Mouse (Mus musculus) spleen, adult 2 months (tissue): ENCODE data around the gene Snd1. TPM values are rescaled to one million over a fixed set of nuclear protein-coding genes. Genes with fewer than 3 reads are reported as not detected.

Experiments
- DNase-seq, 2 experiments: peaks; one replicate each; pipeline versions ENCODE4 v3.0.0 to v3.0.0-alpha.2; 2012 to 2021; ENCODE audit warnings: low spot score in 2 of 2, low read depth in 1 of 2
- H3K27ac ChIP-seq: fragments of 200-500 bp; 2 replicates; pipeline ENCODE4 v1.5.1; 2012; ENCODE audit warnings: low read length, inconsistent platforms; ENCODE audit not compliant: insufficient read depth
- H3K27me3 ChIP-seq: fragments of 200-500 bp; 2 replicates; pipeline ENCODE4 v1.6.1; 2012; ENCODE audit warnings: mild to moderate bottlenecking, moderate library complexity, low read length, inconsistent platforms; ENCODE audit not compliant: control insufficient read depth, insufficient read depth
- H3K36me3 ChIP-seq: fragments of 200-500 bp; 2 replicates; pipeline ENCODE4 v1.6.1; 2012; ENCODE audit warnings: mild to moderate bottlenecking, low read length, inconsistent platforms; ENCODE audit not compliant: control insufficient read depth, insufficient read depth
- H3K4me1 ChIP-seq: fragments of 200-500 bp; 2 replicates; pipeline ENCODE4 v1.6.1; 2011; ENCODE audit warnings: inconsistent platforms; ENCODE audit not compliant: control insufficient read depth, insufficient read depth, insufficient read length
- H3K4me3 ChIP-seq: fragments of 200-500 bp; 2 replicates; pipeline ENCODE4 v1.5.1; 2011; ENCODE audit warnings: mild to moderate bottlenecking, inconsistent platforms; ENCODE audit not compliant: insufficient read depth, insufficient read length; ENCODE audit errors: extremely low read depth
- CTCF ChIP-seq: fragments of 200-500 bp; IDR thresholded peaks from 2 replicates; pipeline ENCODE4 v1.5.1; 2011; ENCODE audit warnings: mild to moderate bottlenecking, inconsistent platforms; ENCODE audit not compliant: insufficient read depth, insufficient read length, insufficient replicate concordance; ENCODE audit errors: extremely low read depth
- POLR2A ChIP-seq: fragments of 200-500 bp; IDR thresholded peaks from 2 replicates; pipeline ENCODE4 v1.6.1; 2011; ENCODE audit warnings: low read depth, low read length, inconsistent platforms
- WGBS: fragments of 180-500 bp; shearing (Covaris S2); methylation state at CpG from one replicate; pipeline ENCODE4 v1.1.7; 2018; 5-methylcytosine and 5-hydroxymethylcytosine counted together
- polyA plus RNA-seq: library from polyadenylated mRNA; depleted of rRNA; stranded (reverse); fragments of >200 nt; gene quantifications from 2 replicates; pipeline ENCODE4 v1.2.3, GENCODE M21; 2012

The Snd1 gene
- polyA plus RNA-seq, 1 experiment: 55.0 TPM

DNA sequence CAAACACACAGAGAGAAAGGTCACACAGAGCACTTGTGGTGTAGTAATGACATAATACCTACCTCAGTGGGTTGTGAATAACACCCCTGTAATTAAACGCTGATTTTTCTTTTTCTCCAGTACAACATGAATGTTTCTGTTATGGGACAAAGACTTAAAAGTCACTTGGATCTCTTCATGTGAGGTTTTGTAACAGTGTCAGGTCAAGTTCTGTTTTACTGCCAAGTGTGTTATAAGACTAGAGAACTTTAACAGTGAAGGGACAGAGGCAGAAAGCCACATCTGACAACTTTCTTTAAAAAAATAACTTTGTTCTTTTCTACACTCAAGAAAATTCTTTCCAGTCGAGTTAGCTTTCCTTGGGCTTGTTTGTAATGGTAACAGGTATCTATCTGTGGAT is 97.0 kb downstream of the Snd1 start:
- TF ChIP-seq CTCF (no peak), POLR2A (no peak)

DNA sequence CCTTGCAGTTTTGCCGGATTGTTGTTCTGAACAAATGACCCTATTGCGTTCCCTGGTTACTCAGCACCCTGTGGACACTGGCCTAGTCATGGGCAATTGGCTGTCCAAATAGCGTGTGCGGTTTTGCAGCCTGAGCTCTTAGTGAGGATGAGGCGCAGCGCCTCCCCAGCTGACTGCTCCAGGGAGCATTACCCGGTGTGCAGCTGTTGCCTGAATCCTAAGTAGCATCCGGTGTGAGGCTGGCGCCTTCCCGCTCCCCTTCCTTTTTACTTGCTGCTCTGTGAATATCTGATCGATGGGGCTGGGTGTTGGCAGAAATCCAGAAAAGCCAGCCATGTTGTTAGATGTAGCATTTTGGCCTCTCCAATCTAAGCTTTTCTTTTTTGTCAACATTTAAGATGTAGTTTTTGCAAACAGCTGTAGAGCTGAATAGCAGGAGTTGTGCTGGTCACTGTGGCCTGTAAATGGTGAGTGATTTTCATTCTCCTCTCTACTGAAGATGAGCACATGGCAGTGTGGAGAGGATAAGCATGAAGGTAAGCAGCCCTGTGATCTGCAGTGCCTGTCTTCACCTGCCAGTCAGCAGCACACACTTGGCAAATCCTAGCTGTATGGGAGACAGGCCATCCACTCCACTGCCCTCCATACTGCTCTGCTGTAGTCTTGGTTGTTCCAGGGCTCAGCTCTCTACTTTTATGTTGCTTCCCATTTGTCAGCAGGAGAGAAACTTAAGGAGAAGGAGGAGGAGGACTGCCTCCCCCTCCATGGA is 98.2 kb downstream of the Snd1 start:
- Histone ChIP-seq H3K4me3 (no peak overlapping the region), H3K27ac (no peak overlapping the region), H3K36me3 (no peaks in the 10 kb centered on the region), H3K27me3 (no peaks in the 10 kb centered on the region), H3K4me1 (no peaks in the 10 kb centered on the region)
- no peak for DNase-seq
- no peak for TF ChIP-seq POLR2A
- TF ChIP-seq CTCF: no peak
- WGBS: 79% methylated on average over 11 of the region's 11 CpGs

More for the DNA sequence above, 97.0 kb downstream of the Snd1 start:
- no peaks in the 10 kb centered on the region for H3K27me3 ChIP-seq
- 74% methylated on average over 2 of the region's 2 CpGs for WGBS
- no peak overlapping the region for H3K4me3 ChIP-seq
- DNase-seq: no peak
- H3K4me1 ChIP-seq: no peaks in the 10 kb centered on the region
- no peak overlapping the region for H3K27ac ChIP-seq
- no peaks in the 10 kb centered on the region for H3K36me3 ChIP-seq

DNA sequence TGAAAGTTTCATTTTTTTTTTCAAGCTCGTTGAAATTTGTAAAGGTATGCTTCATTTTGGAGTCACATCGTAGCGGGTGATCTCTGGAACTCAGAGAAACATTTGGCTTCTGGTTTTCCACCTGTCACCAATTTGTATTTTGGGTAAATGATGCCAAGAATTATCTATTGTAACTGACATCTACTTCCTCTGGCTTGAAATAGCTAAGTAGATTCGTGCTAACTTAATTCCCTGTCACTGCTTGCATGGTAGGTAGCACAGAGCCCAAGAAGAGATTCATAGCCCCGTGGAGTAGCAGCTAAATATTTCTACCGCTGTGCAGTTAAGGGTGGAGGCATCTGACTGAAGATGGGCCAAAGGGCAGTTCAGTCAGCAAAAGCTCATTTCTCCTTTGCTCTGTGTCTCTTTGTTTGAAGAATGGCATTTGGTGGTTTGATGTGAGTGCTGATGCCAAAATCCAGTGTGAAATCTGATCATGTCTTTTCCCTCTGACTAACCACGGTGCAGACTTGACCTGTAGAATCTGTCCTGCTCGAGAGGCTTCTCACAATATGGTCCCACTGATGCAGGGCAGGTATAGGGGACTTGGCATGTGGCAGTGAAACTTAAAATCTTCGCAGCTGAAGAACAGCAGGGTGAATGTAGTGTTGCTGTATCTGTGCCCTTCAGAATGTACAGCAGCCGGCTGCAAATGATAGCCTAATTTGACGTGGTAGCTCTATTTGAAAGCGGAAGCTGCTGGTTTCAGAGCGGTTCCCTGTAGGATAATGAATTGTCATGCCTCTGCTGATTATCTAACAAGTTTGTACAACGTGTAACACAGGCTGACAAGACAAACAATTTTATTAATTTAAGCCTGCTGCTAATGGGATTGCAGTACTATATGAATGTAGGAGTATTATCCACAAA is 101.7 kb downstream of the Snd1 start:
- Histone ChIP-seq H3K27ac (no peak overlapping the region), H3K4me1 (no peaks in the 10 kb centered on the region), H3K36me3 (no peaks in the 10 kb centered on the region), H3K4me3 (no peak overlapping the region), H3K27me3 (no peaks in the 10 kb centered on the region)
- TF ChIP-seq CTCF: no peak
- TF ChIP-seq POLR2A: no peak
- DNase-seq: no peak
- 82% methylated on average over 14 of the region's 14 CpGs for WGBS

DNA sequence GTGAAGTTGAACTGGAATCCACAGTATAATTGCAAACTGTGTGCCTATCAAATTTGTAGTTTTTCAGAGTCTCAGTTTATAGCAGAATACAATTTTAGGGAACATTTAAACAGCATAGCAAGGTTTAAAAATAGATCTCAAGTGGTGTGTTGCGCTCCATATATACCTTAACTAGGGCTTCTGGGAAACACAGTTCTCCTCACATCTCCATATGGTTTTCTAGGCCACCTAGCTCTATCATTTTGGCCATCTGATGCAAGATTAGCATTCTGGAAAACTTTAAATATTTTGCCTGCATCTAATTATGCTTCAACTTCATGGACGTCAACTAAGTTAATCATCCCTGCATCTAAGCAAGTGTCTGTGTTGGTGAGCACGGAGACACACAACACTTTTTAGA is 107.9 kb downstream of the Snd1 start:
- Histone ChIP-seq H3K4me1 (no peaks in the 10 kb centered on the region), H3K36me3 (no peaks in the 10 kb centered on the region; the same call in 1 of the 2 replicates), H3K27me3 (no peaks in the 10 kb centered on the region), H3K4me3 (no peak overlapping the region), H3K27ac (no peak overlapping the region)
- no peak for DNase-seq
- TF ChIP-seq CTCF: no peak
- TF ChIP-seq POLR2A: no peak
- 96% methylated on average over 3 of the region's 3 CpGs for WGBS

DNA sequence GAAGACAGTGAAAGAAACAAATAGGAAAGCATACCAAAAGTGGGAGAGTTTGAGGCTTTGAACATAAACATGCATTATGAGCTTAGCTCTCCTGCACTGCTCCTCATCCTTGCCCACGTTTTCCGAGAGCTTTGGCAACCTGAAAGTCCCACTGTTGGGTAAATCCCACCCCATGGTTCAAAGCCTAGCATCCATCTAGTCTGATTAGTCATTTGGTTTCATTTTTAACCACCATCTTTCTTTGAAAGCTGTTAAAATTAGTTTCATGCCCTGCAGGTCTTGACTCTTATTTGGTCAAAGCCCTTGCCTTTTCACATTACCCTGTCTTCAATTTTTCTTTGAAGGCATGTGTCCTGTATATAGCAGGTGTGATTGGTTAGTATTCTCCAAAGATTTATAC is 108.5 kb downstream of the Snd1 start:
- H3K4me3 ChIP-seq: no peak overlapping the region
- H3K27me3 ChIP-seq: no peaks in the 10 kb centered on the region
- H3K36me3 ChIP-seq: no peaks in the 10 kb centered on the region; the same call in 1 of the 2 replicates
- H3K4me1 ChIP-seq: no peaks in the 10 kb centered on the region
- H3K27ac ChIP-seq: no peak overlapping the region
- no peak for TF ChIP-seq POLR2A
- TF ChIP-seq CTCF: no peak
- no peak for DNase-seq
- WGBS: 93% methylated on average over 2 of the region's 2 CpGs

DNA sequence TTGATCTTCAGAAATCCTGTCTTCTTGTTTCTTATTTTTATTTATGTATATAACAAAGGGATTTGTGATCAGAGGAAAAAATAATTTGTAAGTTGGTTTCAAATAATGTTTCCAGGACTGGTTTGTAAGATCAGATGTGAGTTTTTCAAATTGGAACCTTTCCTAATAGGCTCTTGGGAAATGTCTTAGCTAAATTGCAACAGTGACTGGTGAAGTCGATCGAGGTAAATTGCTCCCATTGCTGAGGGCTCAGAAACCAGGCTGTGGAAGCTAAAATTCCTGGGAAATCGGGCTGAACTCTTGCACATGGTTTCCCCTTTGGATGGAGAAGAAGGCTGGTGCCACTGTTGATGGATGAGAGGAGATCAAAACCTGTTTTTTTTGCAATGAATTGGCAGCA is 111.9 kb downstream of the Snd1 start:
- 82% methylated on average over 3 of the region's 3 CpGs for WGBS
- H3K36me3 ChIP-seq: peaks cover 2% of the 10 kb centered on the region; the same call in 1 of the 2 replicates
- H3K27me3 ChIP-seq: no peaks in the 10 kb centered on the region
- H3K4me1 ChIP-seq: no peaks in the 10 kb centered on the region
- TF ChIP-seq CTCF (no peak), POLR2A (no peak)
- no peak overlapping the region for H3K4me3 ChIP-seq
- no peak for DNase-seq
- H3K27ac ChIP-seq: no peak overlapping the region
